Mouse (Mus musculus) intestine, embryonic 16.5 days (tissue): Measurements from ENCODE around the gene Ociad1. TPM values are rescaled to one million over a fixed set of nuclear protein-coding genes. Genes with fewer than 3 reads are reported as not detected.
A peak's percentile ranks its signal among the peaks of the same experiment; 100 is the strongest.

ENCODE experiments used
- ATAC-seq: fragments of 200-750 bp; cut with Nextera tagmentation; 2 replicates; pipeline ENCODE4 v1.8.0; 2017; ENCODE audit warnings: moderate TSS enrichment, moderate library complexity
- H3K27ac ChIP-seq: fragments of 300-500 bp; sonication (generic); 2 replicates; pipeline ENCODE4 v1.5.1; 2014; ENCODE audit warnings: mild to moderate bottlenecking, low read length
- H3K27me3 ChIP-seq: fragments of 300-500 bp; sonication (generic); replicated peaks from 2 replicates; pipeline ENCODE4 v1.6.1; 2014; ENCODE audit warnings: low read length, control low read depth, mixed read lengths; ENCODE audit not compliant: control insufficient read depth, insufficient read depth
- H3K36me3 ChIP-seq: fragments of 300-500 bp; sonication (generic); 2 replicates; pipeline ENCODE4 v1.6.1; 2014; ENCODE audit warnings: low read length, control low read depth; ENCODE audit not compliant: control insufficient read depth, insufficient read depth
- H3K4me1 ChIP-seq: fragments of 300-500 bp; sonication (generic); 2 replicates; pipeline ENCODE4 v1.6.1; 2014; ENCODE audit warnings: low read length, control low read depth, mixed read lengths; ENCODE audit not compliant: control insufficient read depth, insufficient read depth
- H3K4me2 ChIP-seq: fragments of 300-500 bp; sonication (generic); 2 replicates; pipeline ENCODE4 v1.6.1; 2014; ENCODE audit warnings: low read depth, low read length, control low read depth
- H3K4me3 ChIP-seq: fragments of 300-500 bp; sonication (generic); 2 replicates; pipeline ENCODE4 v1.5.1; 2014; ENCODE audit warnings: mild to moderate bottlenecking, low read length
- H3K9ac ChIP-seq: fragments of 300-500 bp; sonication (generic); 2 replicates; pipeline ENCODE4 v1.6.1; 2014; ENCODE audit warnings: low read depth, low read length
- H3K9me3 ChIP-seq: fragments of 300-500 bp; sonication (generic); 2 replicates; pipeline ENCODE4 v1.6.1; 2016; ENCODE audit warnings: low read length, control low read depth; ENCODE audit not compliant: control insufficient read depth
- WGBS: fragments of 180-500 bp; shearing (Covaris S2); extraction: QIAGEN DNeasy Blood & Tissue Kit; methylation state at CpG from one replicate; pipeline ENCODE4 v1.1.7; 2014; 5-methylcytosine and 5-hydroxymethylcytosine counted together
- polyA plus RNA-seq: library from polyadenylated mRNA; unstranded; fragments of >200 nt; fragmentation: Nextera tagmentation; extraction: Ambion mirVana; gene quantifications from 2 replicates; pipeline ENCODE4 v1.2.1, GENCODE M21; 2015

Gene Ociad1
- polyA plus RNA-seq, 1 experiment from 2014 or later = 270 TPM

- no peak overlapping the region for H3K4me2 ChIP-seq
- no peaks in the 10 kb centered on the region for H3K4me1 ChIP-seq
- H3K36me3 ChIP-seq = peaks cover 6% of the 10 kb centered on the region; the same call in 1 of the 2 replicates
- H3K9me3 ChIP-seq = no peaks in the 10 kb centered on the region
- no peak overlapping the region for H3K27ac ChIP-seq
- no peak overlapping the region for H3K9ac ChIP-seq
- no peak for ATAC-seq
- no peak overlapping the region for H3K4me3 ChIP-seq
- no peaks in the 10 kb centered on the region for H3K27me3 ChIP-seq
- WGBS = 83% methylated on average over 7 of the region's 7 CpGs
Observed at GRCm38 (mm10) chr5:73301601-73302307, 9.2 kb downstream of the Ociad1 start.

- H3K9me3 ChIP-seq = no peaks in the 10 kb centered on the region
- H3K27me3 ChIP-seq = no peaks in the 10 kb centered on the region
- H3K9ac ChIP-seq = no peak overlapping the region
- H3K4me3 ChIP-seq = no peak overlapping the region
- H3K4me1 ChIP-seq = no peaks in the 10 kb centered on the region
- ATAC-seq = no peak
- no peak overlapping the region for H3K4me2 ChIP-seq
- 85% methylated on average over 12 of the region's 12 CpGs for whole genome bisulfite sequencing
- H3K36me3 ChIP-seq = peaks cover 3% of the 10 kb centered on the region
- no peak overlapping the region for H3K27ac ChIP-seq
Observed at GRCm38 (mm10) chr5:73304507-73304906, 11.9 kb downstream of the Ociad1 start.

- no peak for ATAC-seq
- WGBS = 95% methylated on average over 6 of the region's 6 CpGs
Observed at GRCm38 (mm10) chr5:73306486-73306885, 13.9 kb downstream of the Ociad1 start.

GRCm38 (mm10) chr5:73307297-73307696, 14.7 kb downstream of the Ociad1 start:
- H3K4me1 ChIP-seq = no peaks in the 10 kb centered on the region
- no peak for ATAC-seq
- H3K4me2 ChIP-seq = no peak overlapping the region
- peaks cover 3% of the 10 kb centered on the region for H3K36me3 ChIP-seq
- no peaks in the 10 kb centered on the region for H3K9me3 ChIP-seq
- H3K9ac ChIP-seq = no peak overlapping the region
- H3K27ac ChIP-seq = no peak overlapping the region
- no peaks in the 10 kb centered on the region for H3K27me3 ChIP-seq
- no peak overlapping the region for H3K4me3 ChIP-seq
- 85% methylated on average over 3 of the region's 3 CpGs for WGBS

More at GRCm38 (mm10) chr5:73306486-73306885, 13.9 kb downstream of the Ociad1 start:
- H3K9me3 ChIP-seq = no peaks in the 10 kb centered on the region
- no peaks in the 10 kb centered on the region for H3K27me3 ChIP-seq
- no peak overlapping the region for H3K9ac ChIP-seq
- no peak overlapping the region for H3K27ac ChIP-seq
- no peaks in the 10 kb centered on the region for H3K4me1 ChIP-seq
- H3K4me3 ChIP-seq = no peak overlapping the region
- H3K36me3 ChIP-seq = peaks cover 3% of the 10 kb centered on the region
- no peak overlapping the region for H3K4me2 ChIP-seq

GRCm38 (mm10) chr5:73309496-73309895, 16.9 kb downstream of the Ociad1 start:
- H3K36me3 ChIP-seq = peaks cover 3% of the 10 kb centered on the region
- H3K4me2 ChIP-seq = no peak overlapping the region
- WGBS = 82% methylated on average over 4 of the region's 4 CpGs
- no peak overlapping the region for H3K4me3 ChIP-seq
- no peaks in the 10 kb centered on the region for H3K27me3 ChIP-seq
- no peaks in the 10 kb centered on the region for H3K4me1 ChIP-seq
- no peaks in the 10 kb centered on the region for H3K9me3 ChIP-seq
- no peak overlapping the region for H3K27ac ChIP-seq
- no peak overlapping the region for H3K9ac ChIP-seq
- ATAC-seq = no peak

- WGBS = 93% methylated on average over 1 of the region's 1 CpGs
- Histone ChIP-seq H3K27me3 (no peaks in the 10 kb centered on the region), H3K9ac (no peak overlapping the region), H3K9me3 (no peaks in the 10 kb centered on the region), H3K27ac (no peak overlapping the region), H3K4me2 (no peak overlapping the region), H3K4me1 (no peaks in the 10 kb centered on the region), H3K36me3 (peaks cover 3% of the 10 kb centered on the region), H3K4me3 (no peak overlapping the region)
- ATAC-seq = no peak
Observed at GRCm38 (mm10) chr5:73310401-73310800, 17.8 kb downstream of the Ociad1 start.

- peaks cover 3% of the 10 kb centered on the region for H3K36me3 ChIP-seq
- H3K4me2 ChIP-seq = no peak overlapping the region
- ATAC-seq = peak; percentile 88
- WGBS = 83% methylated on average over 5 of the region's 5 CpGs
- H3K27me3 ChIP-seq = no peaks in the 10 kb centered on the region
- no peak overlapping the region for H3K4me3 ChIP-seq
- no peak overlapping the region for H3K9ac ChIP-seq
- no peaks in the 10 kb centered on the region for H3K9me3 ChIP-seq
- no peak overlapping the region for H3K27ac ChIP-seq
- H3K4me1 ChIP-seq = no peaks in the 10 kb centered on the region
Observed at GRCm38 (mm10) chr5:73311458-73311857, 18.9 kb downstream of the Ociad1 start.

GRCm38 (mm10) chr5:73313591-73313990, 21.0 kb downstream of the Ociad1 start:
- Histone ChIP-seq H3K4me1 (no peaks in the 10 kb centered on the region), H3K27ac (no peak overlapping the region), H3K4me3 (no peak overlapping the region), H3K27me3 (no peaks in the 10 kb centered on the region), H3K4me2 (no peak overlapping the region), H3K36me3 (peaks cover 9% of the 10 kb centered on the region), H3K9me3 (no peaks in the 10 kb centered on the region), H3K9ac (no peak overlapping the region)
- no peak for ATAC-seq
- 92% methylated on average over 10 of the region's 10 CpGs for WGBS

GRCm38 (mm10) chr5:73314654-73315053, 22.1 kb downstream of the Ociad1 start:
- Histone ChIP-seq H3K9me3 (no peaks in the 10 kb centered on the region), H3K4me1 (no peaks in the 10 kb centered on the region), H3K36me3 (peaks cover 9% of the 10 kb centered on the region; the same call in 1 of the 2 replicates), H3K27me3 (no peaks in the 10 kb centered on the region), H3K9ac (no peak overlapping the region), H3K4me2 (no peak overlapping the region), H3K4me3 (no peak overlapping the region), H3K27ac (no peak overlapping the region)
- WGBS = 95% methylated on average over 2 of the region's 2 CpGs
- ATAC-seq = no peak

- 88% methylated on average over 5 of the region's 5 CpGs for WGBS
- Histone ChIP-seq H3K36me3 (peaks cover 9% of the 10 kb centered on the region; the same call in 1 of the 2 replicates), H3K4me2 (no peak overlapping the region), H3K9ac (no peak overlapping the region), H3K9me3 (no peaks in the 10 kb centered on the region), H3K27ac (no peak overlapping the region), H3K27me3 (no peaks in the 10 kb centered on the region), H3K4me1 (no peaks in the 10 kb centered on the region; the same call in 1 of the 2 replicates), H3K4me3 (no peak overlapping the region)
- no peak for ATAC-seq
Observed at GRCm38 (mm10) chr5:73319306-73319705, 26.7 kb downstream of the Ociad1 start.
